Mouse (Mus musculus) ES-E14 (cell line): ENCODE data around the gene Mrpl2.

Source experiments
- CHD2 ChIP-seq: IDR thresholded peaks from 2 replicates; pipeline ENCODE4 v1.6.1; 2014; ENCODE audit warnings: mild to moderate bottlenecking, low read depth, low read length, inconsistent platforms
- MAFK ChIP-seq: IDR thresholded peaks from 2 replicates; pipeline ENCODE4 v1.6.1; 2014; ENCODE audit warnings: mild to moderate bottlenecking, low read depth, low read length, inconsistent platforms; ENCODE audit not compliant: insufficient read depth
- ZNF384 ChIP-seq: IDR thresholded peaks from 2 replicates; pipeline ENCODE4 v1.6.1; 2012; ENCODE audit warnings: low read depth, low read length, inconsistent platforms

DNA sequence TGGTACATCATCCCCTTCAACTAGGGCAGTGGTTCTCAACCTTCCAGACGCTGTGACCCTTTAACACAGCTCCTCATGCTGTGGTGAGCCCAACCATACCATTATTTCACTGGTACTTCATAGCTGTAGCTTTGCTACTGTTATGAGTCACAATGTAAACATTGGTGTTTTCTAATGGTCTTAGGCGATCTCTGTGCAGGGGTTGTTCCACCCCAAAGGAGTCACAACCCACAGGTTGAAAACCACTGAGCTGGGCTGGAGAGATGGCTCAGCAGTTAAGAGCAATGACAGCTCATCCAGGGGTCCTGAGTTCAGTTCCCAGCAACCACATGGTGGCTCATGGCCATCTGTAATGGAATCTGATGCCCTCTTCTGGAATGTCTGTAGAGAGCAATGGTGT is 45.4 kb downstream of the Mrpl2 start:
- TF ChIP-seq CHD2 (no peak), MAFK (no peak), ZNF384 (no peak)
